Mouse (Mus musculus) kidney, adult 8-10 months (tissue): ENCODE data around the gene Yipf2.
A peak's percentile ranks its signal among the peaks of the same experiment; 100 is the strongest.

Source experiments
- DNase-seq, 2 experiments: peaks; one replicate each; pipeline ENCODE4 v3.0.0; 2022

Gene Yipf2

DNA sequence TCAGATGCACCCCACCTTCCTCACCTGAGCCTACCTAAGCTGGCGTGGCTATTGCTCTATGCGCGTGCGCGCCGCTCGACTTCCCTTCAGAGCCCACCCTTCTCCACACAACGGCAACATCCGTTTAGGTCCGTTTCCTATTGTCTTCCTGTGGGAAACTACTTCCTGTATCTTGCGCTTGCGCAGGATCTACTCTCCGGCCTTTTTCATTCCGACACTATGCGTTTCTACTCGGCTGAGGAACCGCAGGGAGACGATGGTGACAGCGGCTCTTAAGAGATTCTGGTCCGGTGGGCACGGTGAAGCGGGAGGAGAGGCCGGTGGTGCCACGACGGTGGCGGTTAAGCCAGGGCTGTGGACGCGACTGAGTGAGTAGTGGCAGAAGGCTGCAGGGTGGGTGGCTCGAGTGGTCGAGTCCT lies at the start of gene Yipf2, which contains the start of gene Timm29:
Gene Yipf2 (minus strand): TSS at position 126 of the 419 bp plus-strand sequence.
Gene Timm29 (plus strand): TSS at position 20 of the 419 bp plus-strand sequence.
- peak; percentile 92 to 94 for DNase-seq

DNA sequence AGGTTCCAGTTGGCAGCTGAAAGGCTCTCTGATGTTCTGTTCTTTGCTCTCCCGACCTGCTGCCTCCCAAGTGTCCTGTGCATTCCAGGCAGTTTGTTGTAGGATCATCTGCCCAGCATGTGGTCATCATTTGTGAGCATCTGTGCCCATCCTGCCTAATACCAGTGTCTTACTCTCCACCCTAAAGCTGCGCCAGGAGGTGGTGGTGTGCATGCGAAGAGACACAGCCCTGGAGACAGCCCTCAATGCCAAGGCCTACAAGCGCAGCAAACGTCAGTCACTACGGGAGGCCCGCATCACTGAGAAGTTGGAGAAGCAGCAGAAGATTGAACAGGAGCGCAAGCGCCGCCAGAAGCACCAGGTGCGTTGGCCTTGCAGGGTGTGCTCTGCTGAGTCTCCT lies 46.4 kb upstream of the Yipf2 start:
- DNase-seq = no peak

DNA sequence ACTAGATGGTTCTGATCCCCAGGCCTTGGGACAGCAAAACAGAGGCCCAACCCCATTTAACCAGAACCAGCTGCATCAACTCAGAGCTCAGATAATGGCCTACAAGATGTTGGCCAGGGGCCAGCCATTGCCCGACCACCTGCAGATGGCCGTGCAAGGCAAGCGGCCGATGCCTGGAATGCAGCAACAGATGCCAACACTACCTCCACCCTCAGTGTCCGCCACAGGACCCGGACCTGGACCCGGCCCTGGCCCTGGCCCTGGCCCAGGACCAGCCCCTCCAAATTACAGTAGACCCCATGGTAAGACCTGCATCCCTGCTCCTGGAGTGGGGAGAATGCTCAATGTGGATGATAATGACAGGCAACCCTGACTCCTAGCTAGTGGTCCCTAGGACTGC lies 43.0 kb upstream of the Yipf2 start:
- no peak for DNase-seq

DNA sequence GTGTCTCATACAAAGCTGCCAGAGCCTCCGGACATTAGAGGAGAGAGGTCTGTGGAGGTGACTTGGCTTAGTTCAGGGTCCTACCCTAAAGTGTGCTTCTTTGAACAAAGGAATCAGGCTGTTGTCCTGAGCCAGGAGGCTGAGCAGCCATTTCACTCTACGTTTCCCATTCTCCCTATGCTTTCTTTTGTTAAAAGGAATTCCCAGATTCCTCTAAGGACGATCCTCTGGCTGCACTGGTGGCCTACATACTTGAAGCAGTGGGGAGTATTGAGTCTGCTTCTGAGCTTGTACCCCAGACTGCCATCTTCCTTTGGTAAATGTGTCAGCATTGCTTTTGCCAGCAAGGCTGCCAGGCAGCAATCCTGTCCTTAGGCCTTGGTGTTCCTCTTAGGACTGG lies 40.5 kb upstream of the Yipf2 start:
- no peak for DNase-seq

DNA sequence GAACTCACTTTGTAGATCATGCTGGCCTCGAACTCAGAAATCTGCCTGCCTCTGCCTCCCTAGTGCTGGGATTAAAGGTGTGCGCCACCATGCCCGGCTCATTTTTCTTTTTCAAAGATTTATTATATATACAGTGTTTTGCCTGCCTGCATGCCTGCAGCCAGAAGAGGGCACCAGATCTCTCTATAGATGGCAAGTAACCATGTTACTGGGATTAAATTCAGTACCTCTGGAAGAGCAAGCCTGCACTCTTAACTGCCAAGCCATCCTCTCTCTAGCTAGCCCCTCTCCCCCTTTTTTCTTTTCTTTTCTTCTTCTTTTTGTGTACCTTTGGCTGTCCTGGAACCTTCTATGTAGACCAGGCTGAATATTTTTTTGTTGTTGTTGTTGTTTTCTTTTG lies 38.0 kb upstream of the Yipf2 start:
- peak; percentile 45 to 68 for DNase-seq

DNA sequence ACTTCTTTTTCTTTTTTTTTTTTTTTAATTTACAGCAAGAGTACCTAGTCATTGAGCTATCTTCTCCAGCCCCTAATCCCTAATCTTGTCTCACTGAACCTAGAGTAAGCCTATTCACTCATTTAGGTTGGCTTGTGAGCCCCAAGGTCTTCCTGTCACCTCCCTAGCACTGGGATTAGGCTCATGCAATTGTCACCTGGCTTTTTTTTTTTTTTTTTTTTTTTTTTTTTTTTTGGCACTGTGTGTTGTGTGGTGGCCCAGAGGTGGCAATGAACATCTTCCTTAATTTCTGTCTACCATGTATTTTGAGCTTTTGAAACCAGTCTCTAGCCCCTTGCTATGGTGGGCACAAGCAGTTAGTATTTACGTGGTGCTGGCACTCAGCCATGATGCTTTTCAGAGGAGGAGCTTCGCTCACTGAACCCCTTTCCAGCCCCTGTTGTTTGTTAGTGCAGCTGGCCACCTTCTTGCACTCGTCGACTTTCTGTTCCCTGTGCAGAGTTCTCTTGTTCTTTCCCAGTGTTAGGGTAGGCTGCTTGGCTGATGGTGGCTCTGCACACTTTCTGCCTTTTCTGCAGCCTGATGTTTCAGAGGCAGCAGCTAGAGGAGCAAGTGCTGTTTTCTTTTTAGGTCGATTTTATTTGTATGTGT lies 34.6 kb upstream of the Yipf2 start:
- no peak for DNase-seq

DNA sequence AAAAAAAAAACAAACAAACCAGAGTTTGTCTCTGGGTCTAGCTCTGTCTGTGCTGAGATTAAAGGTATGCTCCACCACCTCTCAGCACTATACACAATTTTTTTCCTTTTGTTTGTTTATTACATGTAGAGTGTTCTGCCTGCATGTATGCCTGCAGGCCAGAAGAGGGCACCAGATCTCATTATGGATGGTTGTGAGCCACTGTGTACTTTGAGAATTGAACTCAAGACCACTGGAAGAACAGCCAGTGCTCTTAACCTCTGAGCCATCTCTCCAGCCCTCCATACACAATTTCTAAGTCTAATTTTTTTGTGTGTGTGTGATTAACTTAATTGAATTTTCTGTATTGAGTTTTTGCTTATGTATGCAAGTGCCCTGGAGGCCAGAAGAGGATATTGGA lies 33.9 kb upstream of the Yipf2 start:
- no peak for DNase-seq

DNA sequence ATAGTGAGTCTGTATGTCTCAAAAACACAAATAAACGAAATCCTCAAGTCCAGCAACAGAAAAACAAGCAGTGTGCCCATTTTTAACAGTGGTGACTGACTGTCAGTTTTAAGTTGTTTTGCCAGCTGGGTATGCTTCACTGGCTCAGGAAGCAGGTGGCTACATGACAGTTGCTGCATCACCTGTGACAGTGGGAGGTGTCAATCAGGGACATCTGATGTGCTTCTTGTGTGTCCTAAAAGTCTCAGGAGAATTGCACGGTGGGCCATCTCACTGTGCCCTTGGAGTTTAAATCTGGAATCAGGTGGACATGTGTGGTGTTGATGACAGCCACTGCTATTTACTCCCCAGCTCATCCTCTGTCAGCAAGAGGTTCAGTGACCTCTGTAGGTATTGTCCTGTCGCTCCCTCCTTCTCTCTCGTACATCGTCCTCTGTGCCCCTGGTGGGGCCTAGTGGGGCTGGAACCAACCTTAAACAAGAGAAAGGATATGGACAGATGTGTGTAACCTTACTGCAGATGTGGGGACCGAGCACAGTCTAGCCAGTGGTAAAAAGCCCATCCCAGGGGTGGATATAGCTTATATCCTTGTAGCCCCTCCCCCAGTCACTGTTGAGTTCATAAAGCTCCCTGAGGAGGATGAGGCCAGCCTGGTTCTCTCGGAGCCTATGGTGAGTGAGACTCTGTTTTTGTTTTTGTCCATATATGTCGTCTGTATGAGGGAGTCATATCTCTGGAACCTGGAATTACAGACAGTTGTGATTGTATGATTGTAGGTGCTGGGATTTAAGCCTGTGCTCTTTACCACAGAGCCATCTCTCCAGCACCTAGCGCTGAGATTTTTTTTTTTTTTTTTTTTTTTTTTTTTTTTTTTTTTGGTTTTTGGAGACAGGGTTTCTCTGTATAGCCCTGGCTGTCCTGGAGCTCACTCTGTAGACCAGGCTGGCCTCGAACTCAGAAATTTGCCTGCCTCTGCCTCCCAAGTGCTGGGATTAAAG lies 33.0 kb upstream of the Yipf2 start:
- no peak for DNase-seq

DNA sequence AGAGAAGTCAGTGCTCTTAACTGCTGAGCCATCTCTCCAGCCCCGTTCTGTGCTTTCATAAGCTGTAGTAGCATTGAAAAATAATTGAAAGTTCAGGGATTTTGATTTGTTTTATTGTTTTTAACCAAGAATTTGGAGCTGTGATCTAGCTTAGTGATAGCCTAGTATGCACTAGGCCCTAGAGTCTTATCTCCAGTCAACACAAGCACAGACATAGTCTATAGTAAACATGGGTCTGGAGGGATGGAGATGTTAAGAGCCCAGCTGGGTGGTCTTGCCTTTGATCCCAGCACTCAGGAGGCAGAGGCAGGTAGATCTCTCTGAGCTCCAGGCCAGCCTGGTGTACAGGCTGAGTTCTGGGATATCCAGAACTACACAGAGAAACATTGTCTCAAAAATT lies 30.0 kb upstream of the Yipf2 start:
- no peak for DNase-seq

DNA sequence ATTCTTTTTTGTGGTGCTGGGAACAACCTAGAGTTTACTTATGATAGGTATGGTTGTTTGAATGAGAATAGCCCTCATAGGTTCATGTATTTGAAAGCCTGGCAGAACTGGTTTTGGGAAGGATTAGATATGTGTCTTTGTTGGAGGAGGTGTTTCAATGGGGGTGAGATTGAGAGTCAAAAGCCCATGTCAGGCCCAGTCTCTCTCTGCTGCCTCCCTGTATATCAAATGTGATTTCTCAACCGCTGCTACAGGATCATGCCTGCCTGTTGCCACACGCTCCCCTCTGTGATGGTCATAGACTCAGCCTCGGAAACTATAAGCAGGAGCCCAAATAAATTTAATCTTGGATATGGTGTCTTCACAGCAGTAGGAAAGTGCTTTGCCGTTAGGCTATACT lies 27.6 kb upstream of the Yipf2 start:
- no peak for DNase-seq

DNA sequence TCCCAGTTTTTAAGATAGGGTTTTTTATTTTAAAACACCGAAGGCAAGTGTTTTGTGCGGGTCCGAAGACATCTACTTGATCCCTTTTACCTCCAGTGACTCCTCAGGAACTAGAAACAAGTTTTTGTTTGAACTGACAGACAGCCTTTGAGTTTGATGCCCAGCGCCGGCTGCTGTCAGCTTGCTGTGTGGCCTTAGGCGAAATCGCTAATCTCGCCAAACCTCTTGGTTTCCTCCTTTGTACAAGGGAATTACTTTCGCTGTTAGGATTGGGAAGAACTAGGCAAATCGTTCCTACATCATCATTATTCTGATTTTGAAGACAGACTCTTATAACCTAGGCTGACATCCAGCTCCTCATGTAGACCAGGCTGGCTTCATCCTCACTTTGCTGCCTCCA lies 24.4 kb upstream of the Yipf2 start:
- peak in 1 of 2 experiments; percentile 20 for DNase-seq

DNA sequence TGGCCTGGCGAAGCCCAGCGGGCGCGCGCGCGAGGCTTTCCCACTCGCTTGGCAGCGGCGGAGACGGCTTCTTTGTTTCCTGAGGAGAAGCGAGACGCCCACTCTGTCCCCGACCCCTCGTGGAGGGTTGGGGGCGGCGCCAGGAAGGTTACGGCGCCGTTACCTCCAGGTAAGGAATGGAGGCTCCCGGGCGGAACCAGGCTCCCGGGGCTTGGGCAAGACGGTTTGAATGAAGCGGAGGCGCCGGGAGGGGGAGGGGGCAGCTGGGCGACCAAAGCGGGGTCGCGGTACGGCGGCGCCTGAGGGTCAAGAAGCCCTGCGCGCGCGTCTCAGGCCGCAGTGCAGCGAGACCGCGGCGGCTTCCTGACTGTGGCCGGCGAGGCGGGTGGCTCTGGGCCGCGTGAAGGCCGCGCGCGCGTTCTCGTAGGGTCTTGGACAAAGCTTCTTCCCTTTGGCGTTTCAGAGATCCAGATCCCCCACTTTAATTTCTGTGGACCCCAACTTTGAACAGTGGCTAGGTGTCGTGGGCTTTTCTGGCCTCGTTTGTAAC lies 23.7 kb upstream of the Yipf2 start:
- peak; percentile 83 to 87 for DNase-seq

DNA sequence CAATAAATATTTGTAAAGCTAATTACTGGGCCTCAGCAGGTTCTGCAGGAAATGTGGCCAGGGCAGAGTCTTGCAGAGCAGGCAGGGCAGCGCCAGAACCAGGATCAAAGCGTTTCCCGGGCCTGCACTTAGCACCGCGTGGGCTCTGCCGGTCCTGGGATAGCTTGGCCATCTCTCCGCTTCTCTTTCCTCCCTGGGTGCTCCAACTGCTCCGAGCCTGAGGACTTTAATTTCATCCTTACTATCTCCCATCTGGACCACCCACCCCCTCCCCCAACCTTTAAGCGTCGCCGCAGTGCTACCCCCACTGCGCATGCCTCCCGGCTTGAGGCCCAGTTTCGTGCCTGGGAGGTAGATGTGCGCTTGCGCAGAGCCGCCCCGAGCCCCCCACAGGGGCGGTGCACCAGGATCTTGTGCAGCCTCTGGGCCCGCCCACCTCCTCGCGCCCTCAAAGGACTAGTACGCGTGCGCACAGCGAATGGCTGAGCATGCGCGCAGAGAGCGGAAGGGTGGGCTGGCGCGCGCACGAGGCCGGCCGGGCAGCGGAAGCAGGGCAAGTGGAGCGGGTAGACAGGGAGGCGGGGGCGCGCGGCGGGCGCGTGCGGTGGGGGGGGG lies 23.1 kb upstream of the Yipf2 start, which contains the start of gene Smarca4:
Gene Smarca4 (plus strand): TSS at position 553 of the 615 bp plus-strand sequence.
- DNase-seq = peak; percentile 99 to 100

DNA sequence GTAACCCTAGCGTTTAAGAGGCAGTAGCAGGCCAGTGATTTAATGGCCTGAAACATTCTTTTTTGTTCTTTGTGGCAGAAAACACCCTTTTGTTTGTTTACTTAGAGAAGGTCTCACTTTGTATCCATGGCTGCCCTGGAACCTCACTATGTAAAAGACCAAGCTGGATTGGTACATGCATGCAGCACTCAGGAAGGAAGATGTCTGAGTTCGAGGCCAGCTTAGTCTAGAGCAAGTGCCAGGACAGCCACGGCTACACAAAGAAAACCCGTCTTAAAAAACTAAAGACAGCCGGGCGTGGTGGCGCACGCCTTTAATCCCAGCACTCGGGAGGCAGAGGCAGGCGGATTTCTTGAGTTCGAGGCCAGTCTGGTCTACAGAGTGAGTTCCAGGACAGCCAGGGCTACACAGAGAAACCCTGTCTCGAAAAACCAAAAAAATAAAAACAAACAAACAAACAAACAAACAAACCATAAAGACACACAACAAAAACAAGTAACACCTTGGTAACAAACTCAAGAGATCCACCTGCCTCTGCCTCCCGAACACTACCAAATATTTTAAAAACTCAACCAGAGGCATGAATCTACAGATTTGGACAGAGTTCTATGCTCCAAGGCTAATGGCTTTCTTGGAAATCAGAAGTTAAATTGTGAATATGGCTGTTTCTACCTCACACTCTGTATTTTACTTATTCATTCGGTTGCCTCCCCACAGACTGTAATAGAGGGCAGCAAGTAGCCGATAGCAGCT lies 22.4 kb upstream of the Yipf2 start:
- no peak for DNase-seq

DNA sequence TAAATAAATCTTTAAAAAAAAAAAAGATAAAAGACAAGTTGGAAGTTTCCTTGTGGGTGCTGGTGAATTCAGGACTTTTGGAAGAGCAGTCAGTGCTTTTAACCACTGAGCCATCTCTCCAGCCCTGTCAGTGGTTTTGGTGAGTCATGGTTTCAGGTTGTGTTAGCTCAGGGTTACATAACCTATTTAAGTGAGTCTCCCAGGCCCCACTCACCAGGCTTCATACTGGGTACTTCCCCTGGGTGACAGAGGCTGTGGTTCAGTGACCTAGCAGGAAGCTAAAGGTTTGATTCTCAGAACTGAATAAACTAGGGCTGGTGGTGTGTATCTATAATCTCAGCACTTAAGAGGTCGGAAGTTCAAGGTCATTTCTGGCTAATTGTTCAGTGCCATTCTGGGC lies 17.2 kb upstream of the Yipf2 start:
- no peak for DNase-seq

DNA sequence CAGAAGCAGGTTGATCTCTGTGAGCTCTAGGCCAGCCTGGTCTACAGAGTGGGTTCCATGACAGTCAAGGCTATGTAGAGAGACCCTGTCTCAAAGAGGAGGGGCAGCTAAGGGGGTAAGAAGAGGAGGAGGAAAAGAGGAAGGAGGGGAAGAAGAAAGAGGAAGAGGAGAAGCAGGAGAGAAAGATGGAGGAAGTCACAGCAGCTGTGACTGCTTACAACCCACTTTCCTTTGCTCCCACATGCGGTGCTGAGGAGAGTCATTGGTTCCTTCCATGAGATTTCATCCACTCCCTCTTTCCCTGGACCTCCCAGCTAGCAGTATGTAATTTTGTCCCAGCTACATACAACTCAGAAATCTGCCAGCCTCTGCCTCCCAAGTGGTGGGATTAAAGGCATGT lies 14.0 kb upstream of the Yipf2 start:
- DNase-seq = no peak

DNA sequence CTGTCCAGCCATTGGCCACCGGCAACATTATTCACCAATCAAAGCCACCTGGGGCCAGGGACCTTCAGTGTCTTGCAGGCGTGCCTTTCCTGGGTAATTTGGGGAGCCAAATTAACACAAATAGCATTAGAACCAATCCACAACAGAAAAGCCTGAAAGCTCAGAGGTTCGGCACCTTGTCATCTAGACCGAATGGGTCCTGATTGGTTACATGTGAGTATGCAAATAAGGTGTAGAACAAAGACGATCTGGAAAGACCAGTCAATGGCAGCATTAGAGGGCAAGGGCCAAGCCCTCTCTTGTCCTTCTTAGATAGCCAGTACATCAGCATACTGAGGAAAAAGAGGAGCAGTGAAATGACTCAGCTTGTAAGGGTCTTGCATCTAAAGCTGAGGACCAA lies 13.2 kb upstream of the Yipf2 start:
- DNase-seq = no peak

DNA sequence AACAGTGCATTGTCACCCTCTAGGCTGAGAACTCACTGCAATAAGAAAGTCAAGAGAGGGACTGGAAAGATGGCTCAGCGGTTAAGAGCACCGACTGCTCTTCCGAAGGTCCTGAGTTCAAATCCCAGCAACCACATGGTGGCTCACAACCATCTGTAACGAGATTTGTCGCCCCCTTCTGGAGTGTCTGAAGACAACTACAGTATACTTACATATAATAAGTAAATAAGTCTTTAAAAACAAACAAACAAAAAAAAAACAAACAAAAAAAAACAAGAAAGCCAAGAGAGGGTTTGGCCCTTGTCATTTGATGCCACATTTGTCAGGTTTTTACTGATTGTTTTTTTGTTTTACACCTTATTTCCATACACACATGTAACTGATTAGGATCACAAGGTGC lies 11.5 kb upstream of the Yipf2 start:
- DNase-seq = no peak

DNA sequence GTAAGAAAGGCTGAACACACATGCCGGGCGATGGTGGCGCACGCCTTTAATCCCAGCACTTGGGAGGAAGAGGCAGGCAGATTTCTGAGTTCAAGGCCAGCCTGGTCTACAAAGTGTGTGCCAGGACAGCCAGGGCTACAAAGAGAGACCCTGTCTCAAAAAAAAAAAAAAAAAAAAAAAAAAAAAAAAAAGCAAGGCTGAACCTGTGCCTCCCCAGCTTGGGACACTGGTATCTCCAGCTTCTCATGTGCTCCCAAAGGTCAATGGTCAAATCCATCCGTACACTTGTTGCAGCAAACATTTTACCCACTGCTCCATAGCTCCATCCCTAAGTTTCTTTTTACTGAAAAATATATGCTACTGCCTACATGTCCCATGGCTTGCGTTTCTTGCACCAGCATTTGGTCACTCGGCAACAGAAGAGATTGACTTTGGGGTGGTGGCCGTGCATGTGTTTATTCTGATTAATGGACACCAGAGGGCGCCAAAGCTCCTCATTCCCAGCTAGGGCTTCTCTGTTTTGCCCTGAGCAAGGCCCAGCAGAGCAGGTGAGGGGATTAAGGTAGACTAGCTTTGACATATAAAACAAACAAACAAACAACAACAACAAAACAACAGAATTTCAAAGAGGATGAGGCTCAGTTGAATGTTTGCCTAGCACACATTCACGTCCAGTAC lies 9.2 kb upstream of the Yipf2 start:
- DNase-seq = peak; percentile 59 to 76

DNA sequence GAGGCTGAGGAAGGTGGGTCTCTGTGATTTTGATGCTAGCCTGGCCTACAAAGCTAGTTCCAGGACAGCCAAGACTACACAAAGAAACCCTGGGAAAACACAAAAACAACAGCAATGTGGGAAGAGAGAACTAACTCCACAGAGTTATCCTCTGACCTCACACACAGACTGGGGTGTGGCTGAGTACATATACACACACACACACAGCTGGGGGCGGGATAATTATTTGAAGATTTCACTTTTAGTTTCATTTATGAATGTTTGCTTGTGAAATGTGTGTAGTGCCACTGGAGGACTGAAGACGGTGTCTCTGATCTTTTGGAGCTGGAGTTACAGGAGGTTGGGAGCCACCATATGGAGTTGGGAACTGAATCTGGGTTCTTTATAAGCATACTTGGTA lies 8.4 kb upstream of the Yipf2 start:
- DNase-seq = no peak

DNA sequence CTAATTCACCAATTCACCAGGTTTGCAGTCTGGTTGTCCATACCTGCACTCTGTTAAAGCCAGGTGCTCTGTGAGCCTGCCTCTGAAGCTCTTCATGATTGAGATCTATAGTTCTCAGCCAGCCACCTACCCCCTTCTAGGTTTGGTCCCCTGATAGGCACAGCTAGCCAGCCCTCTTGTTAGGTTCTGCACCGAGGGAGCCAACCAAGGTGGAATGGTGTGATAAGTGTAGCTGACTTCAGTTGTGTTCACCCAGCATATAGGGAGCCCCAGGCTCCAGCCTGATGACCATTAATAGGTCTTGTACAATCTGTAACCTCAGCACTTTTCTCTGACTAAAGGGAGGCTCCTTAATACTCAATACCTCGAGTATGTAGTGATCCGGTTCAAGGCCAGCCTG lies 7.6 kb upstream of the Yipf2 start:
- DNase-seq = no peak

DNA sequence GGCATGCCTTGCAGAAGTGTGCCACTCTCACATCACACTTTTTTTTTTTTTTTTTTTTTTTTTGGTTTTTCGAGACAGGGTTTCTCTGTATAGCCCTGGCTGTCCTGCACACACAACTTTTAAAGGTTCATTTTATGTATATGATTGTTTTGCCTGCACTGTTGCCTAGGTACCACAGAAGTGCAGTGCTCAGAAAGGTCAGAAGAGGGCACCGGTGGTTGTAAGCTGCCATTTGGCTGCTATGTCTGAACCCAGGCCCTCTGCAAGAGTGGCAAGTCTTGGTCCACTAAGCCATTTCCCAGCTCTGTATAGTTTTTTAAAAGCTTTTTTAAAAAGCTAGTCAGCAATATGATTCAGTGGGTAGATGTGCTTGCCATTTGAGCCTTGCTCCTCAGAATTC lies 5.6 kb upstream of the Yipf2 start:
- DNase-seq = peak in 1 of 2 experiments; percentile 23
